Mouse (Mus musculus) bone marrow macrophage, adult 2 months (primary cell): ENCODE results near the gene Gins2. TPM values are rescaled to one million over a fixed set of nuclear protein-coding genes. Genes with fewer than 3 reads are reported as not detected.

Source experiments
- H3K27ac ChIP-seq: 2 replicates; pipeline ENCODE4 v1.5.1; 2012; ENCODE audit warnings: low read depth, low read length; ENCODE audit not compliant: insufficient read depth
- H3K4me1 ChIP-seq: 2 replicates; pipeline ENCODE4 v1.6.1; 2012; ENCODE audit warnings: low read length; ENCODE audit not compliant: control insufficient read depth, insufficient read depth
- H3K4me3 ChIP-seq: 2 replicates; pipeline ENCODE4 v1.5.1; 2012; ENCODE audit warnings: mild to moderate bottlenecking, low read length, moderate library complexity; ENCODE audit not compliant: insufficient read depth
- CTCF ChIP-seq: IDR thresholded peaks from 2 replicates; pipeline ENCODE4 v1.5.1; 2012; ENCODE audit warnings: low read depth, mild to moderate bottlenecking, low read length, moderate library complexity
- POLR2A ChIP-seq: IDR thresholded peaks from 2 replicates; pipeline ENCODE4 v1.6.1; 2012; ENCODE audit warnings: mild to moderate bottlenecking, low read depth, low read length, borderline replicate concordance
- polyA plus RNA-seq: library from polyadenylated mRNA; stranded (reverse); fragments of >200 nt; gene quantifications from 2 replicates; pipeline ENCODE4 v1.2.4, GENCODE M21; 2012; ENCODE audit not compliant: missing spikeins, insufficient read depth, insufficient read length

Gene Gins2
- polyA plus RNA-seq, 1 experiment = 16.7 TPM

- H3K4me3 ChIP-seq = peak overlapping the region; percentile 76
- peak overlapping the region; percentile 99 for H3K27ac ChIP-seq
- H3K4me1 ChIP-seq = peaks cover 29% of the 10 kb centered on the region
- peak; percentile 15; the same call in 1 of the 2 replicates for TF ChIP-seq POLR2A
- TF ChIP-seq CTCF = peak; percentile 54
These were observed 50.5 kb downstream of the Gins2 start for GRCm38 (mm10) chr8:120538397-120539240.

- Histone ChIP-seq H3K4me3 (peak overlapping the region; percentile 76), H3K27ac (peak overlapping the region; percentile 99), H3K4me1 (peaks cover 23% of the 10 kb centered on the region)
- TF ChIP-seq CTCF (no peak), POLR2A (no peak)
These were observed 51.2 kb downstream of the Gins2 start for GRCm38 (mm10) chr8:120537818-120538396.

- H3K27ac ChIP-seq = peak overlapping the region; percentile 66
- H3K4me3 ChIP-seq = peak overlapping the region; percentile 74
- H3K4me1 ChIP-seq = peaks cover 19% of the 10 kb centered on the region
- TF ChIP-seq CTCF = no peak
- no peak for TF ChIP-seq POLR2A
These were observed 51.8 kb downstream of the Gins2 start for GRCm38 (mm10) chr8:120537207-120537817.

GRCm38 (mm10) chr8:120536306-120537206, 52.5 kb downstream of the Gins2 start:
- Histone ChIP-seq H3K4me1 (peaks cover 15% of the 10 kb centered on the region), H3K4me3 (peak overlapping the region; percentile 74), H3K27ac (peak overlapping the region; percentile 66)
- no peak for TF ChIP-seq CTCF
- no peak for TF ChIP-seq POLR2A

- Histone ChIP-seq H3K4me3 (peak overlapping the region; percentile 74), H3K4me1 (peaks cover 9% of the 10 kb centered on the region), H3K27ac (peak overlapping the region; percentile 58)
- TF ChIP-seq POLR2A = no peak
- TF ChIP-seq CTCF = no peak
These were observed 53.4 kb downstream of the Gins2 start for GRCm38 (mm10) chr8:120535452-120536305.

GRCm38 (mm10) chr8:120534504-120535368, 54.4 kb downstream of the Gins2 start:
- peak; percentile 93 for TF ChIP-seq CTCF
- TF ChIP-seq POLR2A = no peak
- peaks cover 9% of the 10 kb centered on the region for H3K4me1 ChIP-seq
- H3K4me3 ChIP-seq = no peak overlapping the region
- H3K27ac ChIP-seq = no peak overlapping the region

- TF ChIP-seq CTCF = no peak
- H3K4me1 ChIP-seq = peaks cover 14% of the 10 kb centered on the region
- H3K27ac ChIP-seq = no peak overlapping the region
- H3K4me3 ChIP-seq = no peak overlapping the region
These were observed 55.0 kb downstream of the Gins2 start for GRCm38 (mm10) chr8:120534080-120534479.

GRCm38 (mm10) chr8:120533380-120533779, 55.7 kb downstream of the Gins2 start:
- H3K4me1 ChIP-seq = peaks cover 20% of the 10 kb centered on the region
- no peak overlapping the region for H3K4me3 ChIP-seq
- no peak for TF ChIP-seq CTCF
- no peak for TF ChIP-seq POLR2A
- H3K27ac ChIP-seq = no peak overlapping the region
